Mouse (Mus musculus) heart, adult 2 months (tissue): ENCODE results near the gene Postn. TPM values are rescaled to one million over a fixed set of nuclear protein-coding genes. Genes with fewer than 3 reads are reported as not detected.

Source experiments
- DNase-seq, 2 experiments: peaks; one replicate each; pipeline ENCODE4 v3.0.0; 2021
- H3K27ac ChIP-seq: fragments of 200-600 bp; 2 replicates; pipeline ENCODE4 v1.8.1; 2022
- H3K27me3 ChIP-seq: fragments of 200-500 bp; 2 replicates; pipeline ENCODE4 v1.6.1; 2012; ENCODE audit warnings: mild to moderate bottlenecking, low read length, inconsistent platforms, mixed read lengths; ENCODE audit not compliant: control insufficient read depth, insufficient read depth
- H3K36me3 ChIP-seq: fragments of 200-500 bp; 2 replicates; pipeline ENCODE4 v1.6.1; 2012; ENCODE audit warnings: low read length, inconsistent platforms; ENCODE audit not compliant: control insufficient read depth, insufficient read depth
- H3K4me1 ChIP-seq: fragments of 200-500 bp; 2 replicates; pipeline ENCODE4 v1.6.1; 2011; ENCODE audit warnings: low read length; ENCODE audit not compliant: control insufficient read depth, insufficient read depth
- H3K4me3 ChIP-seq: fragments of 200-600 bp; 2 replicates; pipeline ENCODE4 v1.8.1; 2022
- H3K79me2 ChIP-seq: fragments of 200-500 bp; replicated peaks from 2 replicates; pipeline ENCODE4 v1.6.1; 2012; ENCODE audit warnings: mild to moderate bottlenecking, inconsistent platforms, low read length, moderate library complexity, mixed read lengths; ENCODE audit not compliant: control insufficient read depth, insufficient read depth
- H3K9ac ChIP-seq: fragments of 200-500 bp; 2 replicates; pipeline ENCODE4 v1.6.1; 2012; ENCODE audit warnings: low read depth, mild to moderate bottlenecking, control low read depth, inconsistent platforms, low read length, mixed read lengths
- CTCF ChIP-seq: fragments of 200-600 bp; IDR thresholded peaks from 2 replicates; pipeline ENCODE4 v1.8.1; 2022; ENCODE audit warnings: antibody characterized with exemption, mild to moderate bottlenecking, moderate library complexity
- EP300 ChIP-seq: fragments of 200-500 bp; IDR thresholded peaks from 2 replicates; pipeline ENCODE4 v1.6.1; 2011; ENCODE audit warnings: low read depth, low read length, control low read depth; ENCODE audit not compliant: insufficient read depth
- POLR2A ChIP-seq: fragments of 200-500 bp; IDR thresholded peaks from 2 replicates; pipeline ENCODE4 v1.6.1; 2011; ENCODE audit warnings: mild to moderate bottlenecking, low read depth, low read length, control low read depth; ENCODE audit not compliant: insufficient read depth
- WGBS: fragments of 180-500 bp; shearing (Covaris S2); methylation state at CpG from one replicate; pipeline ENCODE4 v1.1.7; 2018; 5-methylcytosine and 5-hydroxymethylcytosine counted together
- intact Hi-C: fragments of 180-260 bp; cut with DNase I; formaldehyde crosslinking; loops from one replicate; pipeline ENCODE4 v1.15.1; 2025
- polyA plus RNA-seq: library from polyadenylated mRNA; depleted of rRNA; stranded (reverse); fragments of >200 nt; gene quantifications from 2 replicates; pipeline ENCODE4 v1.2.3, GENCODE M21; 2012
- total RNA-seq, 2 experiments: library from RNA; stranded (reverse); gene quantifications; 2 replicates each; pipeline ENCODE4 v1.2.3; 2021

The Postn gene
- total and polyA plus RNA-seq, 3 experiments = 12.4 to 17.2 (median 14.4) TPM

GRCm38 (mm10) chr3:54411052-54411451 lies 50.1 kb downstream of the Postn start:
- DNase-seq = no peak
- no peak overlapping the region for H3K9ac ChIP-seq
- H3K4me3 ChIP-seq = no peak overlapping the region
- no peak overlapping the region for H3K27ac ChIP-seq
- TF ChIP-seq CTCF = no peak
- TF ChIP-seq POLR2A = no peak
- TF ChIP-seq EP300 = no peak
- H3K36me3 ChIP-seq = no peaks in the 10 kb centered on the region
- H3K79me2 ChIP-seq = no peaks in the 10 kb centered on the region
- intact Hi-C loops = no loop called here
- no peaks in the 10 kb centered on the region; the same call in 1 of the 2 replicates for H3K4me1 ChIP-seq
- no peaks in the 10 kb centered on the region for H3K27me3 ChIP-seq
- 36% methylated on average over 3 of the region's 3 CpGs for WGBS

GRCm38 (mm10) chr3:54412885-54413583 lies 52.1 kb downstream of the Postn start:
- no peaks in the 10 kb centered on the region for H3K79me2 ChIP-seq
- DNase-seq = no peak
- TF ChIP-seq POLR2A (no peak), CTCF (no peak), EP300 (no peak)
- no peaks in the 10 kb centered on the region for H3K36me3 ChIP-seq
- no peaks in the 10 kb centered on the region; the same call in 1 of the 2 replicates for H3K4me1 ChIP-seq
- 74% methylated on average over 7 of the region's 7 CpGs for WGBS
- no peak overlapping the region for H3K9ac ChIP-seq
- H3K4me3 ChIP-seq = no peak overlapping the region
- H3K27ac ChIP-seq = no peak overlapping the region
- H3K27me3 ChIP-seq = no peaks in the 10 kb centered on the region
- intact Hi-C loops = no loop called here

- no peak for DNase-seq
- Histone ChIP-seq H3K9ac (no peak overlapping the region), H3K36me3 (no peaks in the 10 kb centered on the region), H3K4me1 (no peaks in the 10 kb centered on the region; the same call in 1 of the 2 replicates), H3K79me2 (no peaks in the 10 kb centered on the region), H3K4me3 (no peak overlapping the region), H3K27ac (no peak overlapping the region), H3K27me3 (no peaks in the 10 kb centered on the region)
- TF ChIP-seq CTCF (no peak), POLR2A (no peak), EP300 (no peak)
- WGBS = 75% methylated on average over 1 of the region's 1 CpGs
- intact Hi-C loops = no loop called here
Observed at GRCm38 (mm10) chr3:54413584-54413897, 52.6 kb downstream of the Postn start.

- Histone ChIP-seq H3K36me3 (no peaks in the 10 kb centered on the region), H3K4me1 (no peaks in the 10 kb centered on the region; the same call in 1 of the 2 replicates), H3K27ac (no peak overlapping the region), H3K79me2 (no peaks in the 10 kb centered on the region), H3K27me3 (no peaks in the 10 kb centered on the region), H3K4me3 (no peak overlapping the region), H3K9ac (no peak overlapping the region)
- intact Hi-C loops = no loop called here
- 70% methylated on average over 1 of the region's 1 CpGs for WGBS
- DNase-seq = no peak
- TF ChIP-seq POLR2A (no peak), CTCF (no peak), EP300 (no peak)
Observed at GRCm38 (mm10) chr3:54414386-54414785, 53.5 kb downstream of the Postn start.

GRCm38 (mm10) chr3:54417833-54418386 lies 57.0 kb downstream of the Postn start:
- no peak for DNase-seq
- WGBS = 23% methylated on average over 6 of the region's 6 CpGs

GRCm38 (mm10) chr3:54420189-54420928 lies 59.5 kb downstream of the Postn start:
- Histone ChIP-seq H3K9ac (no peak overlapping the region), H3K4me3 (no peak overlapping the region), H3K79me2 (no peaks in the 10 kb centered on the region), H3K36me3 (no peaks in the 10 kb centered on the region), H3K27ac (no peak overlapping the region), H3K27me3 (no peaks in the 10 kb centered on the region), H3K4me1 (no peaks in the 10 kb centered on the region)
- intact Hi-C loops = no loop called here
- no peak for DNase-seq
- WGBS = 65% methylated on average over 10 of the region's 10 CpGs
- no peak for TF ChIP-seq POLR2A
- TF ChIP-seq EP300 = no peak
- TF ChIP-seq CTCF = no peak

More at GRCm38 (mm10) chr3:54417833-54418386, 57.0 kb downstream of the Postn start:
- TF ChIP-seq POLR2A = no peak
- TF ChIP-seq CTCF = no peak
- TF ChIP-seq EP300 = no peak
- H3K36me3 ChIP-seq = no peaks in the 10 kb centered on the region
- H3K79me2 ChIP-seq = no peaks in the 10 kb centered on the region
- H3K27me3 ChIP-seq = no peaks in the 10 kb centered on the region
- H3K4me1 ChIP-seq = no peaks in the 10 kb centered on the region
- no peak overlapping the region for H3K27ac ChIP-seq
- H3K9ac ChIP-seq = no peak overlapping the region
- H3K4me3 ChIP-seq = no peak overlapping the region
- intact Hi-C loops = no loop called here
